Mouse (Mus musculus) c-Kit-negative CD71-positive TER-119-positive erythroid progenitor cells, embryonic 14.5 days (primary cell): ENCODE results near the gene Fgfr2.

ENCODE experiments used
- DNase-seq: peaks from one replicate; pipeline ENCODE4 v3.0.0-alpha.2; 2013; ENCODE audit warnings: low read depth, low spot score

Gene Fgfr2

GRCm38 (mm10) chr7:132776338-132777111, 346.6 kb downstream of the Fgfr2 start:
- peak; percentile 82 for DNase-seq

GRCm38 (mm10) chr7:132775922-132776321, 347.2 kb downstream of the Fgfr2 start:
- DNase-seq = no peak

GRCm38 (mm10) chr7:132775333-132775732, 347.8 kb downstream of the Fgfr2 start:
- DNase-seq = no peak

GRCm38 (mm10) chr7:132773011-132773705, 350.0 kb downstream of the Fgfr2 start:
- no peak for DNase-seq

- DNase-seq = peak; percentile 88
Observed at GRCm38 (mm10) chr7:132772440-132772839, 350.7 kb downstream of the Fgfr2 start.

- no peak for DNase-seq
Observed at GRCm38 (mm10) chr7:132768498-132769344, 354.4 kb downstream of the Fgfr2 start.

GRCm38 (mm10) chr7:132767999-132768370, 355.2 kb downstream of the Fgfr2 start:
- no peak for DNase-seq

GRCm38 (mm10) chr7:132767233-132767998, 355.7 kb downstream of the Fgfr2 start:
- DNase-seq = no peak

- no peak for DNase-seq
Observed at GRCm38 (mm10) chr7:132766235-132766871, 356.8 kb downstream of the Fgfr2 start.

GRCm38 (mm10) chr7:132765629-132766186, 357.4 kb downstream of the Fgfr2 start:
- no peak for DNase-seq

GRCm38 (mm10) chr7:132764896-132765491, 358.2 kb downstream of the Fgfr2 start:
- DNase-seq = no peak

GRCm38 (mm10) chr7:132764314-132764713, 358.8 kb downstream of the Fgfr2 start:
- no peak for DNase-seq

- no peak for DNase-seq
Observed at GRCm38 (mm10) chr7:132763911-132764310, 359.2 kb downstream of the Fgfr2 start.

- no peak for DNase-seq
Observed at GRCm38 (mm10) chr7:132763351-132763750, 359.8 kb downstream of the Fgfr2 start.

GRCm38 (mm10) chr7:132761409-132761808, 361.7 kb downstream of the Fgfr2 start:
- no peak for DNase-seq

GRCm38 (mm10) chr7:132760589-132761180, 362.5 kb downstream of the Fgfr2 start:
- no peak for DNase-seq

- no peak for DNase-seq
Observed at GRCm38 (mm10) chr7:132759926-132760325, 363.2 kb downstream of the Fgfr2 start.

- DNase-seq = no peak
Observed at GRCm38 (mm10) chr7:132759405-132759891, 363.7 kb downstream of the Fgfr2 start.

GRCm38 (mm10) chr7:132758875-132759274, 364.3 kb downstream of the Fgfr2 start:
- DNase-seq = no peak

GRCm38 (mm10) chr7:132756325-132756724, 366.8 kb downstream of the Fgfr2 start:
- DNase-seq = no peak
